8 mouse cellular contexts compared by ENCODE assay signal in the genomic region with DNA sequence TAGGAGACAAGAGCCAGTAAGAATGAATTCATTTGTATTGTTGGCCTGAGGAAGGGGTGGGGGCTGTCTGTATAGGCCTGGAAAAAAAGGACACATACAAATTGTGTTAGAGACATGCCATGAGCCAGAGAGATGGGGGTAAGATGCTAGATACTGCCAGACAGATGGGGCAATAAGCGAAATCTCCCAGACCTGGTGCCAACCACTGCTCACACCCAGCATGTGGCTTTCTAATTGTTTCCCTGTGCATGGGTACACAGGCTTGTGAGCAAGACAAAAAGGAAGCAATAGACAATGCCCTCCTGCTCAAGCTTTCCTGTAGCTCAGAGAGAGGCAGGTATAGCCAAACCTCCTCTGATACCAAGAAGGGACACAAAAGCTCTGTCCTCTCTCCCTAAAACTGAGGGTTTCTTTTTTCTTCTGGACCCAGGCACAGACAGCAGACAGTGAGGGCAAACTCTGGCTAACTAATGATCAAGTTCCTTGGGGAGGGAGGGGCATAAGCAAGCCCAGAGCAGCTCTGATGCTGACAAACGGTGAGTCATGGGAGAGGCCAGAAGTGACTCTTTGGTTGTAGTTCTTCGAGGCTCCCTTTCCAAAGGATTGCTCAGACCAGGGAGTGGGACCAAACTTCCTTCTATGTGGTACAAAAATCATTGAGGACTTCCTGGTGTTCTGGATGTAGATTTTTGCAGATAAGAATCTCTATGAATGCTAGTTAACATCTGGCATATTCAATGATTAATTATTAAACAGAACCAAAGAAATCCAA.
DNase-seq lines count a peak whose midpoint lies in the region; ATAC-seq and TF ChIP-seq lines count a peak whose summit lies in the region.

No protein-coding gene starts in this region.

- no peaks in the 10 kb centered on the region for H3K36me3 ChIP-seq in C2C12 (ENCODE audit: control insufficient read depth, insufficient read depth)
- no peaks in the 10 kb centered on the region for H3K36me3 ChIP-seq in liver, embryonic 16.5 days (ENCODE audit: control insufficient read depth, insufficient read depth)
- no peaks in the 10 kb centered on the region for H3K36me3 ChIP-seq in midbrain, embryonic 16.5 days (ENCODE audit: control insufficient read depth, insufficient read depth, low read length)
- no peaks in the 10 kb centered on the region for H3K36me3 ChIP-seq in forebrain, embryonic 16.5 days (ENCODE audit: control insufficient read depth, insufficient read depth)

- DNase-seq in Muller cell, postnatal 12 days (ENCODE audit: inconsistent ontology term): peak; percentile 82
- peak; percentile 76 for DNase-seq in fibroblast of lung, adult 2 months (ENCODE audit: low read depth)
- DNase-seq in spleen, adult 12 weeks (ENCODE audit: low spot score): no peak
- no peak for DNase-seq in right cerebral cortex, postnatal 25 days

- peaks cover 48% of the 10 kb centered on the region for H3K4me1 ChIP-seq in liver, embryonic 16.5 days (ENCODE audit: control insufficient read depth, low read depth, low read length)
- H3K4me1 ChIP-seq in midbrain, embryonic 16.5 days (ENCODE audit: control insufficient read depth, insufficient read depth, low read length): no peaks in the 10 kb centered on the region
- peaks cover 18% of the 10 kb centered on the region for H3K4me1 ChIP-seq in forebrain, embryonic 16.5 days (replicated peaks; ENCODE audit: control insufficient read depth, insufficient read depth, low read length)

- ATAC-seq in liver, embryonic 16.5 days (ENCODE audit: low read depth): no peak
- ATAC-seq in midbrain, embryonic 16.5 days: no peak
- ATAC-seq in forebrain, embryonic 16.5 days: no peak

- H3K79me2 ChIP-seq in C2C12 (ENCODE audit: control insufficient read depth, insufficient read depth): no peaks in the 10 kb centered on the region

- H3K27me3 ChIP-seq in C2C12 (ENCODE audit: control insufficient read depth, insufficient read depth, insufficient read length): no peaks in the 10 kb centered on the region
- no peaks in the 10 kb centered on the region for H3K27me3 ChIP-seq in liver, embryonic 16.5 days (ENCODE audit: control insufficient read depth, insufficient read depth, low read depth, low read length)
- H3K27me3 ChIP-seq in midbrain, embryonic 16.5 days (ENCODE audit: control insufficient read depth, insufficient read depth, low read depth, low read length): no peaks in the 10 kb centered on the region
- no peaks in the 10 kb centered on the region for H3K27me3 ChIP-seq in forebrain, embryonic 16.5 days (replicated peaks; ENCODE audit: control insufficient read depth, insufficient read depth, low read length)

- no peak for TF ChIP-seq CTCF in C2C12 (IDR thresholded peaks at IDR 0.05; ENCODE audit: control insufficient read depth, insufficient read depth, insufficient read length)

- no peaks in the 10 kb centered on the region for H3K9me3 ChIP-seq in liver, embryonic 16.5 days (replicated peaks; ENCODE audit: control insufficient read depth, low read length)
- no peaks in the 10 kb centered on the region for H3K9me3 ChIP-seq in midbrain, embryonic 16.5 days (replicated peaks; ENCODE audit: control insufficient read depth, low read length, poor library complexity, severe bottlenecking)
- H3K9me3 ChIP-seq in forebrain, embryonic 16.5 days (ENCODE audit: control insufficient read depth, low read length): no peaks in the 10 kb centered on the region

- H3ac ChIP-seq in C2C12 (ENCODE audit: control insufficient read depth, insufficient read length, low read depth): no peak overlapping the region

- H3K4me3 ChIP-seq in C2C12 (ENCODE audit: insufficient read depth, poor library complexity, severe bottlenecking): no peak overlapping the region
- H3K4me3 ChIP-seq in liver, embryonic 16.5 days (ENCODE audit: low read depth, low read length): no peak overlapping the region
- no peak overlapping the region for H3K4me3 ChIP-seq in midbrain, embryonic 16.5 days (ENCODE audit: low read depth, low read length)
- H3K4me3 ChIP-seq in forebrain, embryonic 16.5 days (replicated peaks; ENCODE audit: low read length): no peak overlapping the region

- no peak overlapping the region for H3K4me2 ChIP-seq in liver, embryonic 16.5 days (ENCODE audit: low read depth, low read length)
- no peak overlapping the region for H3K4me2 ChIP-seq in midbrain, embryonic 16.5 days (ENCODE audit: low read length)
- no peak overlapping the region for H3K4me2 ChIP-seq in forebrain, embryonic 16.5 days (ENCODE audit: low read length)

- H3K27ac ChIP-seq in liver, embryonic 16.5 days (ENCODE audit: low read length): peak overlapping the region; percentile 81; the same call in 1 of the 2 replicates
- H3K27ac ChIP-seq in midbrain, embryonic 16.5 days (ENCODE audit: low read length): no peak overlapping the region
- no peak overlapping the region for H3K27ac ChIP-seq in forebrain, embryonic 16.5 days (ENCODE audit: low read length)

- no peak overlapping the region for H3K9ac ChIP-seq in liver, embryonic 16.5 days (ENCODE audit: low read depth, low read length)
- H3K9ac ChIP-seq in midbrain, embryonic 16.5 days (ENCODE audit: low read depth, low read length): no peak overlapping the region
- H3K9ac ChIP-seq in forebrain, embryonic 16.5 days (replicated peaks; ENCODE audit: low read depth, low read length): no peak overlapping the region

- WGBS in liver, embryonic 16.5 days (ENCODE audit: insufficient replicate concordance): 39% methylated on average over 3 of the region's 3 CpGs
- WGBS in midbrain, embryonic 16.5 days: 74% methylated on average over 3 of the region's 3 CpGs
- WGBS in forebrain, embryonic 16.5 days: 72% methylated on average over 3 of the region's 3 CpGs

- H3K79me3 ChIP-seq in C2C12 (ENCODE audit: low read depth): no peaks in the 10 kb centered on the region

TF ChIP-seq in C2C12, 6 proteins besides CTCF, POLR2A, EP300 and RAD21:
- TF ChIP-seq MAX (IDR thresholded peaks at IDR 0.05) (peak; percentile 6), CEBPB (IDR thresholded peaks at IDR 0.05; ENCODE audit: low read depth) (peak; percentile 47), MYOG (IDR thresholded peaks at IDR 0.05; ENCODE audit: control insufficient read depth, extremely low read depth, insufficient read length) (no peak), FOSL1 (IDR thresholded peaks at IDR 0.05; ENCODE audit: insufficient read depth, low read length, poor library complexity, severe bottlenecking) (peak; percentile 78)

Comparison
In these comparisons a context has a peak if more than half of its experiments do, and no peak if none do; other contexts are left out.
1. DNase-seq: peak in Muller cell, postnatal 12 days (single experiment) and fibroblast of lung, adult 2 months (single experiment); none in spleen, adult 12 weeks (single experiment) and right cerebral cortex, postnatal 25 days (single experiment).